ENCODE assay signal across 11 mouse cellular contexts in genomic region chr2:24416668-24417067, GRCm38 (mm10). TPM values are rescaled to one million over a fixed set of nuclear protein-coding genes. Genes with fewer than 3 reads are reported as not detected.
A peak's percentile ranks its signal among the peaks of the same experiment; 100 is the strongest.
DNase-seq lines count a peak whose midpoint lies in the region; ATAC-seq lines count a peak whose summit lies in the region.
"Had no signal": no experiment of that assay in that cellular context is flagged by ENCODE, and none has a peak within 500 bp of the region (broad histone marks: within the 10 kb centered on the region; RNA-seq: fewer than 3 reads in every experiment).

No protein-coding gene starts in this region.

- 0 out of 2 replicates have a peak, but pooled peaks have one; percentile 10 for ATAC-seq in liver, embryonic 11.5 days (replicated peaks; ENCODE audit: low FRiP score)
- ATAC-seq in liver, embryonic 12.5 days: no peak
- ATAC-seq in hindbrain, embryonic 11.5 days (ENCODE audit: low FRiP score): peak; percentile 72

- no peak overlapping the region for H3K9ac ChIP-seq in liver, embryonic 11.5 days (ENCODE audit: low read depth, low read length)
- H3K9ac ChIP-seq in liver, embryonic 12.5 days: no peak overlapping the region
- no peak overlapping the region for H3K9ac ChIP-seq in hindbrain, embryonic 11.5 days (ENCODE audit: low read depth, low read length)

- no peaks in the 10 kb centered on the region for H3K36me3 ChIP-seq in liver, embryonic 11.5 days (ENCODE audit: control insufficient read depth, insufficient read depth, low read length)
- H3K36me3 ChIP-seq in liver, embryonic 12.5 days: no peaks in the 10 kb centered on the region
- H3K36me3 ChIP-seq in hindbrain, embryonic 11.5 days (ENCODE audit: control insufficient read depth, insufficient read depth, low read length): no peaks in the 10 kb centered on the region

- no peak overlapping the region for H3K4me3 ChIP-seq in liver, embryonic 11.5 days (ENCODE audit: low read depth, low read length)
- no peak overlapping the region for H3K4me3 ChIP-seq in liver, embryonic 12.5 days
- no peak overlapping the region for H3K4me3 ChIP-seq in hindbrain, embryonic 11.5 days (ENCODE audit: low read depth, low read length)

- H3K4me1 ChIP-seq in liver, embryonic 11.5 days (replicated peaks; ENCODE audit: control insufficient read depth, insufficient read depth, low read length): no peaks in the 10 kb centered on the region
- H3K4me1 ChIP-seq in liver, embryonic 12.5 days: no peaks in the 10 kb centered on the region
- H3K4me1 ChIP-seq in hindbrain, embryonic 11.5 days (replicated peaks; ENCODE audit: control insufficient read depth, insufficient read depth, low read length): no peaks in the 10 kb centered on the region; the same call in 1 of the 2 replicates

- no peak overlapping the region for H3K27ac ChIP-seq in liver, embryonic 11.5 days (ENCODE audit: low read depth, low read length)
- H3K27ac ChIP-seq in liver, embryonic 12.5 days: no peak overlapping the region
- peak overlapping the region; percentile 53; the same call in 1 of the 2 replicates for H3K27ac ChIP-seq in hindbrain, embryonic 11.5 days (ENCODE audit: low read depth, low read length)

- H3K4me2 ChIP-seq in liver, embryonic 11.5 days: no peak overlapping the region
- no peak overlapping the region for H3K4me2 ChIP-seq in liver, embryonic 12.5 days
- H3K4me2 ChIP-seq in hindbrain, embryonic 11.5 days (replicated peaks; ENCODE audit: low read depth, low read length): no peak overlapping the region

- H3K9me3 ChIP-seq in liver, embryonic 11.5 days (ENCODE audit: control insufficient read depth, low read length): no peaks in the 10 kb centered on the region
- H3K9me3 ChIP-seq in liver, embryonic 12.5 days (replicated peaks): no peaks in the 10 kb centered on the region
- no peaks in the 10 kb centered on the region for H3K9me3 ChIP-seq in hindbrain, embryonic 11.5 days (ENCODE audit: control insufficient read depth, low read length)

- H3K27me3 ChIP-seq in liver, embryonic 11.5 days (replicated peaks; ENCODE audit: control insufficient read depth, insufficient read depth, low read length): peaks cover 3% of the 10 kb centered on the region; the same call in 1 of the 2 replicates
- peaks cover 18% of the 10 kb centered on the region for H3K27me3 ChIP-seq in liver, embryonic 12.5 days (replicated peaks)
- no peaks in the 10 kb centered on the region; the same call in 1 of the 2 replicates for H3K27me3 ChIP-seq in hindbrain, embryonic 11.5 days (ENCODE audit: control insufficient read depth, insufficient read depth, low read length)

- no peak for DNase-seq in liver, embryonic 11.5 days (ENCODE audit: low spot score)
- DNase-seq in hindbrain, embryonic 11.5 days (ENCODE audit: low spot score): peak; percentile 13
- peak; percentile 80 to 85 for DNase-seq in kidney, postnatal 4 days
- peak; percentile 41 for DNase-seq in ovary, postnatal 36 days (ENCODE audit: low spot score)
- no peak for DNase-seq in cerebellum, adult 9-11 months
- DNase-seq in embryo, embryonic 9.5 days (ENCODE audit: extremely low spot score): no peak
- no peak for DNase-seq in heart, adult 8-10 months (ENCODE audit: low spot score)
- DNase-seq: right cerebral cortex, postnatal 4 days had no signal

- 17% methylated on average over 9 of the region's 9 CpGs for WGBS in liver, embryonic 11.5 days
- WGBS in liver, embryonic 12.5 days (ENCODE audit: insufficient replicate concordance): 20% methylated on average over 9 of the region's 9 CpGs
- WGBS in hindbrain, embryonic 11.5 days: 9% methylated on average over 9 of the region's 9 CpGs

RNA-seq across cellular contexts. Expression of gene Psd4, which starts 49.3 kb away (rescaled TPM):
- polyA plus RNA-seq in liver, embryonic 11.5 days (2014; fragmentation: Nextera tagmentation; extraction: Ambion mirVana): 13.1 and 17.3 TPM in 2 replicates
- 13.1 and 13.2 TPM in 2 replicates for polyA plus RNA-seq in liver, embryonic 12.5 days (2016; fragmentation: Nextera tagmentation; extraction: Ambion mirVana)
- 0.45 and 0.46 TPM in 2 replicates for polyA plus RNA-seq in hindbrain, embryonic 11.5 days (2014; fragmentation: Nextera tagmentation; extraction: Ambion mirVana)
- under 1 TPM; 0.57 to 0.78 (median 0.63) TPM for total RNA-seq in heart, adult 8-10 months (2022)
- total RNA-seq: MEL had no signal

RNA-seq across cellular contexts. Expression of gene Pax8, which starts 58.7 kb away (rescaled TPM):
- polyA plus RNA-seq in liver, embryonic 11.5 days (2014; fragmentation: Nextera tagmentation; extraction: Ambion mirVana): 0.44 and 0.62 TPM in 2 replicates
- not detected in 2 replicates for polyA plus RNA-seq in liver, embryonic 12.5 days (2016; fragmentation: Nextera tagmentation; extraction: Ambion mirVana)
- polyA plus RNA-seq in hindbrain, embryonic 11.5 days (2014; fragmentation: Nextera tagmentation; extraction: Ambion mirVana): 23.2 and 25.5 TPM in 2 replicates
- not detected for total RNA-seq in heart, adult 8-10 months (2022)
- total RNA-seq: MEL had no signal
- polyA plus RNA-seq: heart, embryonic 16.5 days had no signal

Comparison
In these comparisons a context has a peak if more than half of its experiments do, and no peak if none do; other contexts are left out.
1. DNase-seq: peak in hindbrain, embryonic 11.5 days (single experiment), kidney, postnatal 4 days (2 of 2) and ovary, postnatal 36 days (single experiment); none in liver, embryonic 11.5 days (single experiment), cerebellum, adult 9-11 months (single experiment), embryo, embryonic 9.5 days (single experiment) and heart, adult 8-10 months (single experiment).
2. RNA of gene Pax8, which starts 58.7 kb away (polyA plus RNA-seq): 23.2 to 25.5 TPM in hindbrain, embryonic 11.5 days; 0.44 to 0.62 TPM in liver, embryonic 11.5 days and not detected in liver, embryonic 12.5 days; every median in the first group is over 10 times any median in the second.